Mouse (Mus musculus) erythroblast, adult 5-6 weeks (primary cell): ENCODE data around the gene Mettl26. TPM values are rescaled to one million over a fixed set of nuclear protein-coding genes. Genes with fewer than 3 reads are reported as not detected.
A peak's percentile ranks its signal among the peaks of the same experiment; 100 is the strongest.

Source experiments
- ATAC-seq: replicated peaks from 2 replicates; pipeline ENCODE4 v1.8.0; 2016; ENCODE audit warnings: moderate number of reproducible peaks, mild to moderate bottlenecking, moderate TSS enrichment, inconsistent platforms; ENCODE audit not compliant: poor library complexity, low FRiP score, severe bottlenecking
- total RNA-seq, 2 experiments: library from RNA; stranded (forward) in 1 of 2; stranded (reverse) in 1 of 2; fragments of 150-400 nt in 1 of 2; fragments of 200-764, 138-1000 nt in 1 of 2; gene quantifications; 2 replicates each; pipeline versions ENCODE4 v1.2.3 to v1.2.4; 2015 to 2017; ENCODE audit warnings: low replicate concordance in 2 of 2

Gene Mettl26
- total RNA-seq (2015; ENCODE audit: low replicate concordance) (7.3 and 9.4 TPM in 2 replicates), total RNA-seq (2017; ENCODE audit: low replicate concordance) (3.7 and 5.3 TPM in 2 replicates)

- peak; percentile 71 for ATAC-seq
These were observed at the start of gene Mettl26 for GRCm38 (mm10) chr17:25874721-25875170. TSS of gene Mettl26 (plus strand) at chr17:25875074.

GRCm38 (mm10) chr17:25825311-25825710 lies 49.6 kb upstream of the Mettl26 start:
- ATAC-seq: no peak

GRCm38 (mm10) chr17:25825984-25826570 lies 48.8 kb upstream of the Mettl26 start:
- no peak for ATAC-seq

GRCm38 (mm10) chr17:25827011-25827410 lies 47.9 kb upstream of the Mettl26 start:
- ATAC-seq: no peak

GRCm38 (mm10) chr17:25827546-25828222 lies 47.2 kb upstream of the Mettl26 start:
- ATAC-seq: no peak

- no peak for ATAC-seq
These were observed 46.7 kb upstream of the Mettl26 start for GRCm38 (mm10) chr17:25828223-25828594.

- peak; percentile 50 for ATAC-seq
These were observed 45.9 kb upstream of the Mettl26 start, which contains the start of gene Jmjd8 for GRCm38 (mm10) chr17:25828712-25829557. TSS of gene Jmjd8 (plus strand) at chr17:25828867.

- no peak for ATAC-seq
These were observed 45.3 kb upstream of the Mettl26 start for GRCm38 (mm10) chr17:25829558-25830017.

- no peak for ATAC-seq
These were observed 44.6 kb upstream of the Mettl26 start for GRCm38 (mm10) chr17:25830200-25830753.

- no peak for ATAC-seq
These were observed 44.0 kb upstream of the Mettl26 start for GRCm38 (mm10) chr17:25830806-25831431.

GRCm38 (mm10) chr17:25831451-25832281 lies 43.2 kb upstream of the Mettl26 start:
- ATAC-seq: no peak

GRCm38 (mm10) chr17:25832436-25833290 lies 42.2 kb upstream of the Mettl26 start:
- ATAC-seq: peak; percentile 80

- ATAC-seq: peak; percentile 62
These were observed 41.6 kb upstream of the Mettl26 start, which contains the start of gene Stub1 for GRCm38 (mm10) chr17:25833291-25833663. TSS of gene Stub1 (minus strand) at chr17:25833404.

GRCm38 (mm10) chr17:25833961-25834594 lies 40.8 kb upstream of the Mettl26 start:
- ATAC-seq: no peak

GRCm38 (mm10) chr17:25834595-25835222 lies 40.2 kb upstream of the Mettl26 start:
- no peak for ATAC-seq

- no peak for ATAC-seq
These were observed 39.6 kb upstream of the Mettl26 start for GRCm38 (mm10) chr17:25835301-25835700.

GRCm38 (mm10) chr17:25835816-25836215 lies 39.1 kb upstream of the Mettl26 start:
- no peak for ATAC-seq
